Mouse (Mus musculus): Measurements from ENCODE around the gene Tgm2. TPM values are rescaled to one million over a fixed set of nuclear protein-coding genes. Genes with fewer than 3 reads are reported as not detected.

The Tgm2 gene
- polyA plus RNA-seq, 2 experiments = 6.9 to 12.1 TPM

GRCm38 (mm10) chr2:158178696-158179369 lies 32.6 kb upstream of the Tgm2 start:
- DNase-seq (ENCODE audit: low spot score) (peak; percentile 62), ATAC-seq (ENCODE audit: low FRiP score, low read depth) (peak; percentile 88)
- Histone ChIP-seq H3K36me3 (ENCODE audit: control insufficient read depth, insufficient read depth, low read length) (no peaks in the 10 kb centered on the region), H3K4me3 (replicated peaks; ENCODE audit: low read length) (peak overlapping the region; percentile 30), H3K27ac (replicated peaks; ENCODE audit: low read depth, low read length) (no peak overlapping the region), H3K9me3 (ENCODE audit: control insufficient read depth, low read length) (no peaks in the 10 kb centered on the region), H3K9ac (ENCODE audit: low read depth, low read length, severe bottlenecking) (peak overlapping the region; percentile 48), H3K4me2 (replicated peaks; ENCODE audit: low read depth, low read length, severe bottlenecking) (peak overlapping the region; percentile 59), H3K27me3 (ENCODE audit: control insufficient read depth, insufficient read depth, low read length) (no peaks in the 10 kb centered on the region), H3K4me1 (ENCODE audit: control insufficient read depth, insufficient read depth, low read length) (peaks cover 11% of the 10 kb centered on the region)
- TF ChIP-seq POLR2A (IDR thresholded peaks at IDR 0.05; ENCODE audit: borderline replicate concordance, extremely low read depth, insufficient read depth, insufficient read length) = no peak
- 9% methylated on average over 16 of the region's 19 CpGs for WGBS

DNA sequence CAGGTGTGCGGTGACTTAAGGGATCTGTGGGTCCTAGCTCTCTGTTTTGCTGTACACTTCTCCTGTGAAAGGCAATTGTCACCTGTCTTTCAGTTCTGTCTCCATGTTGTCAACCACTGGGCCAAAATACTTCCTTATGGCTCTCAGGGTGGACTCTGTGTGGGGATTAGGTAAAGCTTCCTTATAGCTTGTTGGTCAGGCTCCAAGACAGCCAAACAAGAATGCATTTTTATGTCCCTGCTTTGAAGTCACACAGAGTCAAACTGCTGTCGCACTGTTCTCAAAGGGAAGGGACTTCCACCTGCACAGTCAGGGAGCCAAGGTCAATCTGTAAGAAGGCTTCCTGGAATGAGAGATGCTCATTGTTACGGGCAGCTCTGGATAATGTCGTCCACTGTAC lies 31.9 kb upstream of the Tgm2 start:
- no peak for TF ChIP-seq POLR2A (IDR thresholded peaks at IDR 0.05; ENCODE audit: borderline replicate concordance, extremely low read depth, insufficient read depth, insufficient read length)
- Histone ChIP-seq H3K27ac (replicated peaks; ENCODE audit: low read depth, low read length) (no peak overlapping the region), H3K9ac (ENCODE audit: low read depth, low read length, severe bottlenecking) (no peak overlapping the region), H3K27me3 (ENCODE audit: control insufficient read depth, insufficient read depth, low read length) (no peaks in the 10 kb centered on the region), H3K9me3 (ENCODE audit: control insufficient read depth, low read length) (no peaks in the 10 kb centered on the region), H3K4me3 (replicated peaks; ENCODE audit: low read length) (no peak overlapping the region), H3K36me3 (ENCODE audit: control insufficient read depth, insufficient read depth, low read length) (no peaks in the 10 kb centered on the region), H3K4me2 (replicated peaks; ENCODE audit: low read depth, low read length, severe bottlenecking) (no peak overlapping the region), H3K4me1 (ENCODE audit: control insufficient read depth, insufficient read depth, low read length) (peaks cover 11% of the 10 kb centered on the region)
- ATAC-seq (ENCODE audit: low FRiP score, low read depth) (no peak), DNase-seq (ENCODE audit: low spot score) (no peak)
- WGBS = 70% methylated on average over 4 of the region's 4 CpGs

GRCm38 (mm10) chr2:158177574-158177973 lies 31.3 kb upstream of the Tgm2 start:
- no peak overlapping the region for H3K4me2 ChIP-seq (replicated peaks; ENCODE audit: low read depth, low read length, severe bottlenecking)
- no peak overlapping the region for H3K27ac ChIP-seq (replicated peaks; ENCODE audit: low read depth, low read length)
- WGBS = 77% methylated on average over 3 of the region's 3 CpGs
- TF ChIP-seq POLR2A (IDR thresholded peaks at IDR 0.05; ENCODE audit: borderline replicate concordance, extremely low read depth, insufficient read depth, insufficient read length) = no peak
- H3K27me3 ChIP-seq (ENCODE audit: control insufficient read depth, insufficient read depth, low read length) = no peaks in the 10 kb centered on the region
- peaks cover 11% of the 10 kb centered on the region for H3K4me1 ChIP-seq (ENCODE audit: control insufficient read depth, insufficient read depth, low read length)
- no peak for ATAC-seq (ENCODE audit: low FRiP score, low read depth)
- no peaks in the 10 kb centered on the region for H3K36me3 ChIP-seq (ENCODE audit: control insufficient read depth, insufficient read depth, low read length)
- H3K4me3 ChIP-seq (replicated peaks; ENCODE audit: low read length) = no peak overlapping the region
- H3K9ac ChIP-seq (ENCODE audit: low read depth, low read length, severe bottlenecking) = no peak overlapping the region
- DNase-seq (ENCODE audit: low spot score) = no peak
- no peaks in the 10 kb centered on the region for H3K9me3 ChIP-seq (ENCODE audit: control insufficient read depth, low read length)

DNA sequence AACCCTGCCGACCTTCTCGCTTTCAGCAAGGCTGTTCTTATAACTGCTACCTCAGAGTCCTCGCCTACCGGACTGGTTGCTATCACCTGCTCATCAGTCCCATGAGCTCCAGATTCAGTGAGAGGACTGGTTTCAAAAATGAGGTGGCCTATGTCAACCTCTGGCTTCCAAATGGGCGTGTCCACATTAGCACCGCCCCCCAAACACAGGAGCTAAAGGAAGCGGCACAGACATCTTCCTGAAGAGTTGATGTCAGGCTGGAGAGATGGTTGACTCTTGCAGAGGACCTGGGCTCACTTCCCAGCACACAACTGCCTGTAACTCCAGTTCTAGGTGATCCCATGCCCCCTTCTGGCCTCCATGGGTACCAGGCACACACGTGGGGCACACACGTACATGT lies 30.5 kb upstream of the Tgm2 start:
- ATAC-seq (ENCODE audit: low FRiP score, low read depth) (no peak), DNase-seq (ENCODE audit: low spot score) (no peak)
- no peak overlapping the region for H3K4me3 ChIP-seq (replicated peaks; ENCODE audit: low read length)
- no peaks in the 10 kb centered on the region for H3K27me3 ChIP-seq (ENCODE audit: control insufficient read depth, insufficient read depth, low read length)
- 90% methylated on average over 9 of the region's 9 CpGs for WGBS
- no peaks in the 10 kb centered on the region for H3K36me3 ChIP-seq (ENCODE audit: control insufficient read depth, insufficient read depth, low read length)
- H3K9ac ChIP-seq (ENCODE audit: low read depth, low read length, severe bottlenecking) = no peak overlapping the region
- no peaks in the 10 kb centered on the region for H3K9me3 ChIP-seq (ENCODE audit: control insufficient read depth, low read length)
- no peak for TF ChIP-seq POLR2A (IDR thresholded peaks at IDR 0.05; ENCODE audit: borderline replicate concordance, extremely low read depth, insufficient read depth, insufficient read length)
- H3K4me2 ChIP-seq (replicated peaks; ENCODE audit: low read depth, low read length, severe bottlenecking) = no peak overlapping the region
- H3K4me1 ChIP-seq (ENCODE audit: control insufficient read depth, insufficient read depth, low read length) = peaks cover 11% of the 10 kb centered on the region
- H3K27ac ChIP-seq (replicated peaks; ENCODE audit: low read depth, low read length) = no peak overlapping the region

DNA sequence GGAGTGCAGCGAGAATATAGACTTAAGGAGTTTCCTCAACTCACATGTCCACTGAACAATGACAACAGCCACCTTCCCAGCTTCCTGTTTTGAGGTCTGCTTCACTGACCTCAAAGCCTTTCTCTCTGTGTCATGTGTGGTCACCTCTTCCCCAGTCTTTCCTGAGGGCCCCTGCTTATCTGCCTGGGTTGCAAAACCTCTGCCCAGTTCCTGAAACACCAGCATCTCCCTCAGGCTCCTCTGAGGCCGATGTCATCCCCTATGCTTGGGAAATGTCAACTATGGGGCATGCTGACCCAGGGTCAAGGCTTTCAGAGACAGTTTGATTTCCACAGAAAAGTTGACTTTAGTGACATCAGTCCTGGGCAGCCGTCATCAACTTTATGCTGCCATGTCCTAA lies 29.2 kb upstream of the Tgm2 start:
- no peak for ATAC-seq (ENCODE audit: low FRiP score, low read depth)
- Histone ChIP-seq H3K9ac (ENCODE audit: low read depth, low read length, severe bottlenecking) (no peak overlapping the region), H3K27ac (replicated peaks; ENCODE audit: low read depth, low read length) (no peak overlapping the region), H3K4me2 (replicated peaks; ENCODE audit: low read depth, low read length, severe bottlenecking) (no peak overlapping the region), H3K4me1 (ENCODE audit: control insufficient read depth, insufficient read depth, low read length) (peaks cover 11% of the 10 kb centered on the region), H3K9me3 (ENCODE audit: control insufficient read depth, low read length) (no peaks in the 10 kb centered on the region), H3K27me3 (ENCODE audit: control insufficient read depth, insufficient read depth, low read length) (no peaks in the 10 kb centered on the region), H3K4me3 (replicated peaks; ENCODE audit: low read length) (no peak overlapping the region), H3K36me3 (ENCODE audit: control insufficient read depth, insufficient read depth, low read length) (no peaks in the 10 kb centered on the region)
- TF ChIP-seq POLR2A (IDR thresholded peaks at IDR 0.05; ENCODE audit: borderline replicate concordance, extremely low read depth, insufficient read depth, insufficient read length) = no peak
- WGBS = 83% methylated on average over 3 of the region's 3 CpGs
- no peak for DNase-seq (ENCODE audit: low spot score)
